Mouse (Mus musculus) heart, adult 2 months (tissue): ENCODE results near the gene Rrbp1. TPM values are rescaled to one million over a fixed set of nuclear protein-coding genes. Genes with fewer than 3 reads are reported as not detected.

Source experiments
- DNase-seq, 2 experiments: peaks; one replicate each; pipeline ENCODE4 v3.0.0; 2021
- H3K27ac ChIP-seq: fragments of 200-600 bp; 2 replicates; pipeline ENCODE4 v1.8.1; 2022
- H3K27me3 ChIP-seq: fragments of 200-500 bp; 2 replicates; pipeline ENCODE4 v1.6.1; 2012; ENCODE audit warnings: mild to moderate bottlenecking, low read length, inconsistent platforms, mixed read lengths; ENCODE audit not compliant: control insufficient read depth, insufficient read depth
- H3K36me3 ChIP-seq: fragments of 200-500 bp; 2 replicates; pipeline ENCODE4 v1.6.1; 2012; ENCODE audit warnings: low read length, inconsistent platforms; ENCODE audit not compliant: control insufficient read depth, insufficient read depth
- H3K4me1 ChIP-seq: fragments of 200-500 bp; 2 replicates; pipeline ENCODE4 v1.6.1; 2011; ENCODE audit warnings: low read length; ENCODE audit not compliant: control insufficient read depth, insufficient read depth
- H3K4me3 ChIP-seq: fragments of 200-600 bp; 2 replicates; pipeline ENCODE4 v1.8.1; 2022
- H3K79me2 ChIP-seq: fragments of 200-500 bp; replicated peaks from 2 replicates; pipeline ENCODE4 v1.6.1; 2012; ENCODE audit warnings: mild to moderate bottlenecking, inconsistent platforms, low read length, moderate library complexity, mixed read lengths; ENCODE audit not compliant: control insufficient read depth, insufficient read depth
- H3K9ac ChIP-seq: fragments of 200-500 bp; 2 replicates; pipeline ENCODE4 v1.6.1; 2012; ENCODE audit warnings: low read depth, mild to moderate bottlenecking, control low read depth, inconsistent platforms, low read length, mixed read lengths
- CTCF ChIP-seq: fragments of 200-600 bp; IDR thresholded peaks from 2 replicates; pipeline ENCODE4 v1.8.1; 2022; ENCODE audit warnings: antibody characterized with exemption, mild to moderate bottlenecking, moderate library complexity
- EP300 ChIP-seq: fragments of 200-500 bp; IDR thresholded peaks from 2 replicates; pipeline ENCODE4 v1.6.1; 2011; ENCODE audit warnings: low read depth, low read length, control low read depth; ENCODE audit not compliant: insufficient read depth
- POLR2A ChIP-seq: fragments of 200-500 bp; IDR thresholded peaks from 2 replicates; pipeline ENCODE4 v1.6.1; 2011; ENCODE audit warnings: mild to moderate bottlenecking, low read depth, low read length, control low read depth; ENCODE audit not compliant: insufficient read depth
- WGBS: fragments of 180-500 bp; shearing (Covaris S2); methylation state at CpG from one replicate; pipeline ENCODE4 v1.1.7; 2018; 5-methylcytosine and 5-hydroxymethylcytosine counted together
- intact Hi-C: fragments of 180-260 bp; cut with DNase I; formaldehyde crosslinking; loops from one replicate; pipeline ENCODE4 v1.15.1; 2025
- polyA plus RNA-seq: library from polyadenylated mRNA; depleted of rRNA; stranded (reverse); fragments of >200 nt; gene quantifications from 2 replicates; pipeline ENCODE4 v1.2.3, GENCODE M21; 2012
- total RNA-seq, 2 experiments: library from RNA; stranded (reverse); gene quantifications; 2 replicates each; pipeline ENCODE4 v1.2.3; 2021

Rrbp1 gene
- total and polyA plus RNA-seq, 3 experiments, result 47.2 to 117 (median 106) TPM

GRCm38 (mm10) chr2:144045756-144046560, 34.9 kb upstream of the Rrbp1 start:
- Histone ChIP-seq H3K4me3 (no peak overlapping the region), H3K79me2 (no peaks in the 10 kb centered on the region), H3K27ac (no peak overlapping the region), H3K36me3 (no peaks in the 10 kb centered on the region), H3K4me1 (peaks cover 3% of the 10 kb centered on the region), H3K9ac (no peak overlapping the region), H3K27me3 (no peaks in the 10 kb centered on the region)
- TF ChIP-seq CTCF (no peak), EP300 (no peak), POLR2A (no peak)
- 87% methylated on average over 5 of the region's 5 CpGs for WGBS
- intact Hi-C loops, result no loop called here
- DNase-seq, result no peak

GRCm38 (mm10) chr2:144044726-144045125, 33.7 kb upstream of the Rrbp1 start:
- Histone ChIP-seq H3K9ac (no peak overlapping the region), H3K79me2 (no peaks in the 10 kb centered on the region), H3K36me3 (no peaks in the 10 kb centered on the region), H3K27ac (peak overlapping the region; percentile 43), H3K4me1 (peaks cover 3% of the 10 kb centered on the region), H3K4me3 (no peak overlapping the region), H3K27me3 (no peaks in the 10 kb centered on the region)
- TF ChIP-seq POLR2A (no peak), EP300 (no peak), CTCF (no peak)
- 56% methylated on average over 6 of the region's 6 CpGs for WGBS
- DNase-seq, result peak; percentile 61 to 74
- intact Hi-C loops, result no loop called here

GRCm38 (mm10) chr2:144032664-144033063, 21.6 kb upstream of the Rrbp1 start, which contains the start of gene Banf2:
TSS of gene Banf2 (plus strand) at chr2:144033059.
- H3K27me3 ChIP-seq, result no peaks in the 10 kb centered on the region
- H3K36me3 ChIP-seq, result no peaks in the 10 kb centered on the region
- H3K4me1 ChIP-seq, result no peaks in the 10 kb centered on the region
- no peaks in the 10 kb centered on the region for H3K79me2 ChIP-seq
- DNase-seq, result no peak
- 91% methylated on average over 2 of the region's 2 CpGs for WGBS
- intact Hi-C loops, result no loop called here
- no peak within 1 kb of the TSS for H3K27ac ChIP-seq
- no peak for TF ChIP-seq EP300
- TF ChIP-seq POLR2A, result no peak
- no peak for TF ChIP-seq CTCF
- no peak within 1 kb of the TSS for H3K4me3 ChIP-seq
- no peak within 1 kb of the TSS for H3K9ac ChIP-seq

- DNase-seq, result no peak
- 87% methylated on average over 7 of the region's 7 CpGs for WGBS
Measured at GRCm38 (mm10) chr2:144030791-144031190, 19.7 kb upstream of the Rrbp1 start.

GRCm38 (mm10) chr2:144026456-144026855, 15.4 kb upstream of the Rrbp1 start:
- WGBS, result 62% methylated on average over 4 of the region's 4 CpGs
- no peak overlapping the region for H3K4me3 ChIP-seq
- no peak overlapping the region for H3K9ac ChIP-seq
- TF ChIP-seq POLR2A (no peak), EP300 (no peak), CTCF (no peak)
- no peaks in the 10 kb centered on the region for H3K36me3 ChIP-seq
- no peak for DNase-seq
- no peaks in the 10 kb centered on the region for H3K27me3 ChIP-seq
- no peaks in the 10 kb centered on the region for H3K79me2 ChIP-seq
- intact Hi-C loops, result no loop called here
- H3K27ac ChIP-seq, result no peak overlapping the region
- no peaks in the 10 kb centered on the region for H3K4me1 ChIP-seq

More at GRCm38 (mm10) chr2:144030791-144031190, 19.7 kb upstream of the Rrbp1 start:
- intact Hi-C loops, result no loop called here
- Histone ChIP-seq H3K4me1 (no peaks in the 10 kb centered on the region), H3K79me2 (no peaks in the 10 kb centered on the region), H3K4me3 (no peak overlapping the region), H3K27ac (no peak overlapping the region), H3K27me3 (no peaks in the 10 kb centered on the region), H3K9ac (no peak overlapping the region), H3K36me3 (no peaks in the 10 kb centered on the region)
- TF ChIP-seq POLR2A, result no peak
- no peak for TF ChIP-seq CTCF
- TF ChIP-seq EP300, result no peak

- Histone ChIP-seq H3K4me3 (no peak overlapping the region), H3K27ac (no peak overlapping the region), H3K9ac (no peak overlapping the region), H3K27me3 (no peaks in the 10 kb centered on the region), H3K4me1 (no peaks in the 10 kb centered on the region), H3K36me3 (no peaks in the 10 kb centered on the region), H3K79me2 (no peaks in the 10 kb centered on the region)
- no peak for TF ChIP-seq CTCF
- no peak for TF ChIP-seq POLR2A
- no peak for TF ChIP-seq EP300
- intact Hi-C loops, result no loop called here
- no peak for DNase-seq
- 69% methylated on average over 9 of the region's 9 CpGs for WGBS
Measured at GRCm38 (mm10) chr2:144025361-144025760, 14.3 kb upstream of the Rrbp1 start.
